Mouse (Mus musculus): Measurements from ENCODE around the gene Dhrs4.

Gene Dhrs4

DNA sequence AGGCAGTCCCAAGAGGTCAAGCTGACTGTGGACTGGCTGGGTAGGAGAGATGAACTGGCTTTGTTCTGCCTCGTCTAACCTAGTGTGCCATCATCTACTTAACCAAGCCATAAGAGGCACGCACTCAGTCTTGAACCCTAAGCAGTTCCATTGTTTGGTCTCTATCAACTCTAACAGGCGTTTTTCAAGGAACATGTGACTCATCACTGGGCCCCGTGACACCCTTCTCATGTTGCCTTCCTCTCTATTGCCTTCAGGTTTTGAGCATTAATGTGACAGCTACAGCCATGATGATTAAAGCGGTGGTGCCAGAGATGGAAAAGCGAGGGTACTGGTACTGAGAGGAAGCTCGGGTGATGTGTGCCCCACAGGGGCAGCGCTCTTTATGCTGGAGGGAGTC is 8.3 kb downstream of the Dhrs4 start:
- DNase-seq (ENCODE audit: low read depth, low spot score) = no peak

DNA sequence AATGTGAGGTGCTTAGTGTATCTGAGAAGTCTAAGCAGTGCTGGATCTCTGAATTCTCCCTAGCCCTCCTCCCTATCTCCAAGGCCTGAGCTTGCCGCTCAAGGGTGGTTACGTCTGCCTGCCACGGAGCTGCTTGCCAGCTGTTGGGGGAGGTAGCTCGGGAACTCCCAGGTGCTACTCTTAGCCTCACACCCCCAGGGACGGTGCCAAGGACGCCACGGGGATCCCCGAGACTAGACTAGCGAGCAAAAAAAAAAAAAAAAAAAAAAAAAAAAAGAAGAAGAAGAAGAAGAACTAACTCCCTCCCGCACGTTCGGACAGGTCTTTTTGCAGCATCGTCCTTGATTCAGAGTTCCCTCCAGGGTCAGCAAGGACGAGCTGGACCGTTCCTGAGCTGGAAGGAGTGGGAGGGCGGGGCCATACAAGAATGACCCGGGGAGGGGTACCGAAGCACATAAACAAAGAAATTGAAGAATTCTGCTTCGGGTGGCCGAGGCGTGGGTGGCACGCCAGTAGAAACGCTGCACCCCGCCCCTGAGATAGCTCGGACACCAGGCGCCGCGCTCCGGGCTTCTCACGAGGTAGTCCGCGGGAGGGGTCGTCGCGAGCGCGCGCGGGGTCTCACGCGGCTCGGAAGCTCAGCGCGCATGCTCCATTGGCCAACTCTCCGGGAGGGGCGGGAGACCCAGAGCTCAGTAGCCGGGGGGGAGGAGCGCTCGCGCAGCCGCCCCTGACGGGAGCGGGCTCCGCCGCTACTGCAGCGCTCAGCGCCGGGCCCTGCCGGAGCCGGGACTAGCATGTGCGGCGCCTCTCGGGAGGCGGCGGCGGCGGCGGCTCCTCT is 12.0 kb downstream of the Dhrs4 start, which contains the start of gene Carmil3:
Carmil3 (plus strand) TSS at position 291 of the 841 bp plus-strand sequence.
- no peak for DNase-seq (ENCODE audit: low read depth, low spot score)

DNA sequence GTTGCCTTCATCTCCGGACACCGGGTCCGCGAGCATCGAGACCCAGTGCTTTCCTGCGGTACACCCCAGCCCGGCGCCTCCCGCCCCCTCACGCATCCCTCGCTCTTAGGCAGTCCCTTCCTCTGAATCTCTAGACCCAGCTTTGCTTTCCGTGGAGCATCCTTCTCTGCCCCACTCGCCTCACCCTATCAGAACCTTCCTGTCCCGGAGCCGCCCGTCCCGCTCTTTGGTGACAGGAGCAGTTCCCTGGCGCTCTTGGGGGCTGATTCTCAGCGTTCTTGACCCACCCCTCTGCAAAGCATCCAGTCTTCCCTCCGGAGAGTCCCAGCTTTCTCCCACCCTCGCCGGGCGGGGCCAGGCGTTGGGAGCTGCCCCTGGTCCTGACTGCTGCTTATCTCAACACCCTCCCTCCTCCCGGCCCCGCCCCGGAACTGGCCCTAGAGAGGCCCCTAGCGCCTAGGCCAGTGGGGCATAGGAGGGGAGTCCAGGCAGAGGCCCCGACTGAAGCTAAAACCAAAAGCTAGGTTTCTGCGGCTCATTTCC is 12.8 kb downstream of the Dhrs4 start:
- DNase-seq (ENCODE audit: low read depth, low spot score) = no peak

DNA sequence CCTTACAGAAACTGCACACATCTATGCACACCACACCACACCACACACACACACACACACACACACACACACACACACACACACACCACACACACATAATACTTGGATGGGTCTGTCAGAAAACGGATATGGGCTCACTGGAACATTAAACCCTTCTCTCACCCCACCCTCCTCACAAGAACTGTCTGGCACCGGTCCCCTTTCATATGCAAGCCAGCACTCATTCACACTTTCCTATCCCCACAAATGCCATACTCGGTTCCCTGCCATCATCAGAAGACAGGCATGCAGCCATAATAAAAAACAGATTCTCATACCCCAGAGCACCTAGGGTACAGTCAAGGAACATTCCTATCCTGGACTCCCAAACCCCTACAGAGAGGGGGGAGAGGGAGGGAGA is 13.5 kb downstream of the Dhrs4 start:
- DNase-seq (ENCODE audit: low read depth, low spot score) = no peak

DNA sequence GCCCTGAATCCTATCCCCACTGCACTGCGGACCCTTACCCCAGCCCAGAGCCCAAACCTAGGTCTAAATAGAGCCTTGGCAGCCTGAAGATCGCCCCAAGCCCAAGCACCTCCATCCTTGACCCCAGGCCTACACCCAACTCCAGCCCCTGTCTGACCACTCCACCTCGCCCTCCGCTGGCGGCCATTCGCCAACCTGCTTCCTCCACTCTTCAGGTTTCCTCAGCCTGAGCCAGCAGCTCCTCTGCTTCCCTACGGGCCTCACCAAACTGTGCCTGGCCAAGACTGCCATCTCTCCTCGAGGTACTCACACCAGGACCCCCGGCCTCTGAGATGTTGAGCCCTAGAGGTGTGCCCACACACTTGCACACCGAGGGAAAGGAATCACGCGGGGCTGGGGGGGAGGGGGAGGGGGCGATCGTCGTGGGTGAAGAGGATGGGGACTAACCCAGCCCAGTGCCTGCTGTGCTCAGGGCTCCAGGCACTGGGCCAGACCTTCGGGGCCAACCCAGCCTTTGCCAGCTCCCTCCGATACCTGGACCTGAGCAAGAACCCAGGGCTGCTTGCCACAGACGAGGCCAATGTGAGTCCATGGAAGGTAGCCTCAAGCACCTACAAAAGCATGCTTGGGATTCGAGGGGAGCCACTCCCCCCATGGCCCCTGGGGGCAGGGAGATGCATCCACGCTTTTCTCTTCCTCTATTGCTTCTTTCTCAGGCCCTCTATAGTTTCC is 17.1 kb downstream of the Dhrs4 start:
- DNase-seq (ENCODE audit: low read depth, low spot score) = no peak

DNA sequence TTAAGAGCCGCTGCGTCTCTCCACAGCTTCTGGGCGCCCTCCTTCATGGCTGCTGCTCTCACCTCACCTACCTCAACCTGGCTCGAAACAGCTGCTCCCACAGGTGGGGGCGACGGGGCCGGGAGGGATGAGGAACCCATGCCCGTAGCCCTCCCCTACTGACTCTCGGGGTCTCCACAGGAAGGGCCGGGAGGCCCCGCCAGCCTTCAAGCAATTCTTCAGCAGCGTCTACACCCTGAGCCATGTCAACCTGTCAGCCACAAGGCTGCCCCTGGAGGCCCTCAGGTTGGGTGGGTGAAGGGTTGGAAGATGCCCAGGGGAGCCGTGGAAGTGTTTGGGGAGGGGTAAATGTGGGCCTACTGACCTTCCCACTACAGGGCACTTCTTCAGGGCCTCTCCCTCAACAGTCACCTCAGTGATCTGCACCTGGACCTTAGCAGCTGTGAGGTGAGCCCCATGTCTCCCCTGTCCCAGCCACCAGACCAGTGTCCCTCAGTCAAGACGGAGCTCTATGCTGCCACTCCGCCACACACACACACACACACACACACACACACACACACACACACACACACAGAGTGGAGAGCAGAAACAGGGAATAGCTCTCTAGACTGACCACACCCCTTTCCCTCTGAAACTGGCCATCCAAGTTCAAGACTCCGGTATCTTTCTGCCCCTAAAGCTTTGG is 18.3 kb downstream of the Dhrs4 start:
- no peak for DNase-seq (ENCODE audit: low read depth, low spot score)

DNA sequence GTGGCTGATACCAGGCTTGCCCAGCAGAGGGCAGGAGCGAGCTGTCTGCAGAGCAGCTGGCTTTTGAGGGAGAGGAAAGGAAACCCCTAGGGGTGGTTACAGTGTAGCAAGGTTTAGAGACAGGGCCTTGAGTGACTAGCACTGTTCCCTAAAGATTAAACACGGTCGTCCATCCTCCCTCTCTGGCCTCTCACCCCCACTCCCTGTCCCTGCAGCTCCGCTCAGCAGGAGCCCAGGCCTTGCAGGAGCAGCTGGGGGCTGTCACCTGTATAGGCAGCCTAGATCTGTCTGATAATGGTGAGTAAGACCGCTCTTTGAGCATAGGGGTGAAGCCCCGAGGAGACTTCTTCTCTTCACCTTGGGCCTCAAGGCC is 18.9 kb downstream of the Dhrs4 start:
- DNase-seq (ENCODE audit: low read depth, low spot score) = peak; percentile 82

DNA sequence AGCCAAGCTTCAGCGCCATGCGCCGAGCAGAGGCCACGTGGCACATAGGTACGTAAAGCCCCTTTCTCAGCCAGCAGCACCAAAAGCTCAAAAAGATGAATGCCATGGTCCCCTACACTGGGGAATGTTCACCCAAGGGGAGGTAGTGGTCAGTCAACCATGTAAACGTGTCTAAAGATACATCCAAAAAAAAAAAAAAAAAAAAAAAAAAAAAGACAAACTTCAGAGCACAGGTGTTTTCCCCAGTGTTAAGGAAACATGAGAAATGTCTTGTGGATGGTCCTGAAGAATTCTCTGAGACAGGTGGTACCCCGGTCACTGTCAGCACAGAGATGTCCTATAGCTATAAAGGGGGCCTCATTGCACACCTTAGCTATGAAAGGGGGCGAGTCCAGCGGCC is 27.1 kb downstream of the Dhrs4 start:
- no peak for DNase-seq (ENCODE audit: low read depth, low spot score)

DNA sequence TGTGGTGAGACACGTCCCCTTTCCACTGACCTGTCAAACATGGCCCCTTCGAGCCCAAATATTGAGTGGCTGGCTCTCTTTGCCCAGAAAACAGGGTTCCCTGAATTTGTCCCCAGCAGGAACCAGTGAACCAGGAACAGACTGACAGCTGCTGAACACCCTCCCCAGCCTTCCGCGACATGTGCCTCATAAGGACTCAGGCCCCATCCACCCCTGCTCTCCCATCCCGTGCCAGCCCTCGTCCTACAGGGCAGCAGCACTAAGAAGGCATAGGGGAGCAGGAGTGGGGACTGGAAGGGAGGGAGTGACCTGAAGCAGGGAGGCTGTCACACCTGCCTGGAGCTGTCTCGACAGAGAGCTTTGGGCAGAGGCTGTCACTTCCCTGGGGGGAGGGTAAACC is 29.2 kb downstream of the Dhrs4 start:
- DNase-seq (ENCODE audit: low read depth, low spot score) = no peak

DNA sequence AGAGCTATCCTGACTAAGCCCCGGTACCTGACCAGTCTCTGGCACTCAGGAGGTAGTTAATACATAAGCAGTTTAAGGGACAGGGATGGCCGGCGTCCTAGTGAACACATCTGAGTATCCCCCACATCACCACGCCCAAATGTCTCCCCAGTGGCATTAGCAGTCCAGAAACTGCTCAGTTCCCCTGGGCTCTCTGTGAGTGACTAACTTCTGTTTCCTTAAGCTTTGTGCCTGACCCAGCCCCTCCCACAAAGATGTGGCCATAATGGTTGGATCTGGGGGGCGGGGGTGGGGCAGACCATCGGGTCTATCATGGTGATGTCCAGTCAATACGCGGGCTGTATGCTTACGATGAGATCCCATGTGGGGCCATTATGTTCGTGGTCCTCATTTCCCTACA is 31.0 kb downstream of the Dhrs4 start:
- no peak for DNase-seq (ENCODE audit: low read depth, low spot score)

DNA sequence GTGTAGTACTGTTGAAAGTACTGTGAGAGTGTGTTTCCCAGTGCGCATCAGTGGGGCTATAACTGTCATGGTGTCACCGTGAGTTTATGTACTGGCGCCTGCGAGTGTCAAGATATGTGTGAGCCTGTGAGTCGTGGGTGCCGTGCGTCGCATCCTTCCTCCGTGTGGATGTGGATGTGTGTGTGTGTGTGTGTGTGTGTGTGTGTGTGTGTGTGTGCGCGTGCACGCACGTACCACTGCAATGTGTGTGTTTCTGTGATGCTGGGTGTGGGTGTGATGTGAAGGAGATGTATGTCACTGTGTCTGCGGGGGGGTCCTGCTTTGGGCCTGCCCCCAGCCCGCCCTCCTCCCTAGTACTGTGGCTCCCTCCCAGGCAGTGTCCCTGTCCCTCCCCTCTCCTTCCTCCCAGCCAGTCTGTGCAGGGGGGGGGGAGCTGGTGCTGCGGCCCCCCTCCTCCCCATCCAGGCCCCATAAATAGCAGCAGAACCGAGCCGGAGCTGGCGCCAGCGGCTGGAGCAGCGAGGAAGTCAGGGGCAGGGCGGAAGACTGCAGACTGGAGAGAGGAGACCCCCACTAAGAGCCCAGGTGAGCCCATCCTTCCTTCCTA is 31.7 kb downstream of the Dhrs4 start, which contains the start of gene Cpne6:
Cpne6 (plus strand) TSS at position 321 of the 607 bp plus-strand sequence.
- DNase-seq (ENCODE audit: low read depth, low spot score) = no peak

DNA sequence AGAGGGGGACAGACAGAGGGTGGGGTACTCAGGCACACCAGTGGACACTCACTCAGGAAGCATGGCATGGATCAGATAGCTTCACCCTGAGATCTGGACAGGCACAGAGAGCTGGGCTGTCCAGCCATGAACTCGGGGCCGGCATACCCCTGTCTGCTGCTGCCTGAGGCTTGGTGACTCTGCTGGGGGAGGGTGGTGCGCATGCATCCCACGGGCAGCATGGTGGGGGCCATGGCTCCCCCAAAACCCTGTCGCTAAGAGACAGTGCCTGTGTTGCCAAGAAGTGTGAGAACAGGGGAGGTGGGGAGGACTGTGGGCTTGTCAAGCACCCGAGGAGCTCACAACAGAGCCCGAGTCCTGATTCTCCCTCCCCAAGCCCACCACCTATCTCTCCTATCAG is 32.5 kb downstream of the Dhrs4 start:
- no peak for DNase-seq (ENCODE audit: low read depth, low spot score)

DNA sequence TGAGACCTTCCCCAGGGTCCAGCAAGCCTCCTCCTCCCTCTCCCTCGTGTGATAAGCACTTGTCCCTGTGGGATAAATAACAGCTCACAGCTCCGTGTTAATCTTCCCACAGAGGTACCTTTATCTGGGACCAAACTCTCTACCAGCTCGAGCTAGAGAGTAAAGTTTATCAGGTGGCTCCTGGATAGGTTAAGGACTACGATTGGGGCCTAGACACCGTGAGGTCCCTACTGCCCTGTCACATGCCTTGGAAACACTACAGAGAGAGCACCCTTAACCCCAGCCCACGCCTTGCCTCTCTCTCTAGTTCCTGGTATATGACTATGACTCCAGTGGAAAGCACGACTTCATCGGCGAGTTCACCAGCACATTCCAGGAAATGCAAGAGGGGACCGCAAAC is 35.4 kb downstream of the Dhrs4 start:
- DNase-seq (ENCODE audit: low read depth, low spot score) = no peak

DNA sequence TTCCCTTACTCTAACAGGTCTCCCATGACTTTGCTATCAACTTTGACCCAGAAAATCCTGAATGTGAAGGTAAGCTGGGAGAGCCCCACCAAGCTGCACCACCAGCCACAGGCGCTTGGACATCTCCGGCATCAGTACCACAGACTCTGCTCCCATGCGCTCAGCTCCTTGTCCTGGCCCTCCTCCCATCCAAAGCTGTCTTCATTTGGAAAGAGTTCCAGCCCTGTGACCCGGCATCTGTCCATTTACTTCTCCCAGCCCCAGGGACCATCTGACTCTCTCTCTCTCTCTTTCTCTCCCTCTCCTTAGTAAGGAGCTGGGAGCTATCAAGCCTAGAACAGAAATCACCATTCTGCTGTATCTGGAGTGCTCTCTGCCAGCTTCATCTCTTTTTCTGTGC is 37.3 kb downstream of the Dhrs4 start:
- DNase-seq (ENCODE audit: low read depth, low spot score) = no peak

DNA sequence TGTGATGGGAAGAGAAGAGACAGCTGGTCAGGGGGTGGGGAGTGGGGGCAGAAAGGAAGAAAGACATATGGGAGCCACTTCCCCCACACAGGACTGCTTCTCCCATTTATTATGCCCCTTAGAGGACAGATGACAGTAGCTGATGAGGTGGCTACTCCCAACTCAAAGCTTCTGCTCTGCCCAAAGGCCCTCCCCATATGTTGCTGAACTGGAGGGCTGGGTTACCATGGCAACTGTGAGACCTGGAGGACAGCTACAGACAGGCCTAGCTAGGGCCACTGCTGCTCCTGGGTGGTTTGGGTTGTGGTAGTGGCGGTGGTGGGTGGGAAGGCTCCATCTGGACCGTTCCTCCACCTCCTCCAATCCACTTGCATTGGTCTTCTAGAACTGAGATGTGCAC is 40.3 kb downstream of the Dhrs4 start:
- no peak for DNase-seq (ENCODE audit: low read depth, low spot score)

DNA sequence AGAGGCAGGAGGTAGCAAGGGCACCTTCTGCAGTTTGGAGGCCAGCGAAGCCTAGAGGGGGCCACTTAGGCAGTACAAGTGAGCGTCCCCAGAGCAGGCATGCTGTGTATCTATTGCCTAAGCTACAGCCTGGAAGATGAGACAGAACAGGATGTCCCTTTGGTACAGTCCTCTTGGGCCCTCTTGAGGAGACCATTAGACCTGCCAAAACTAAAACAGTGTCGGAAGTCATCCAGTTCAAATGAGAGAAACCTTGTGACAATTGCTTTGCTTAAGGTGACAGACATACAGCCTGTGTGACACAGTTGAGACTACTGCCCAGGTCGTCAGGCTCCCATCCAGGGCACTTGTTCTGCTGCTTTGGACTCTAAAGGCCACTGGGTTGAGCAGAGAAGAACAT is 41.0 kb downstream of the Dhrs4 start:
- no peak for DNase-seq (ENCODE audit: low read depth, low spot score)

DNA sequence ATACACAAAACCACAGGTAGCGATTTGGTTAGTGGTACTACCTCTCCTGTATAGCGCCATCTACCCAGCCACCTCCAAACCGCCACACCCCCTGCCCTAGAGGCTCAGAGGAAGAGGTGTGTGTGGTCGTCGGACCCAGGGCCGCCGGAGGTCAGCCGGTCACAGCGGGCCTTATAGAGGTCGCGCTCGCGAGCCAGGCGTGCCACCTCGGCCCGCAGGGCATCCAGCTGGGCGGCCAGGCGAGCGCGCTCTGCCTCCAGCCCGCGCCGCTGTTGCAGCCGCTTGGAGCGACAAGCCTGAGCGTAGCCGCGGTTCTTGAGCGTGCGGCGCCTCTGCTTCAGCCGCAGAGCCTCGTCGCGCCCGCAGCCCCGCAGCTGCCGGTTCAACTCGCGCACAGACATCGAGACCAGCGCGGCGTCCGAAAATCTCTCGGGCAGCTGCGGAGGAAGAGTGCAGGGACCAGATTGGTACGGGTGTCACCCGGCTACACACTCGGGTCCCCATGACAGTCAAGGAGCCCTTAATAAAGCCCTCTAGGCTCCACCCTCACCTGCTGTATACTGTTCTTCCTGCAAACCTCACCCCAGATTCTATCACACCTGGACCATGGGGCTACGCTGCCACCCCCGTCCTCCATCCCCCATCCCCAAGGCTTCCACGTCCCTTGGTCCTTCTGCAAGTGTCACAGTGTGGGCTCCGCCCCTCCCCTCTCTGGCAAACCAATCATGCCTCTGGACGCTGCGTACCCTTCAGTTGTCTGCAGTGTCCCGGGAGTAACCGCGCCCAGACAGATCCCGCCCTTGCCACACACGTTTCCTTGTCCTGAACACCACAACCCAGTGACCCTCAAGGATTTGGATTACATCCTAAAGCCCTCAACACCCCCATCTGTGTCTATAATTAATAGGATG is 42.1 kb downstream of the Dhrs4 start:
- no peak for DNase-seq (ENCODE audit: low read depth, low spot score)

DNA sequence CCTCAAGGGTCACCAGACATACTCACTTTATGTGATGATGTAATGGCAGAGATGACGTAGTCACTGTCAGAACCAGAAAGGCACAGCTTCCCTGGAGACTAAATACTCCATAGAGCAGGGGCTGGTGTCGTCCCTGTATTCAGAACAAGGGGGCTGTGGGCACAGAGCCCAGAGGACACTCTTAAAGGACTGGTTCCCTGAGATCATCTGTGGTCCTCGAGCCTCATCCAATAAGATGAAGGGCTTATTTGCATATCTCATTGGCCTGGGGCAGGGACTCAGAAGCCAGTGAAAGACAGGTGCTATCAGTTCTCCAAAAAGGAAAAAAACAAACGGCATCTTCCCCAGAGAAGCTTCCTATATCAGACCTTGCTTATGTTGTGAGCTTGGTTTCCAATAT is 45.5 kb downstream of the Dhrs4 start:
- DNase-seq (ENCODE audit: low read depth, low spot score) = no peak

DNA sequence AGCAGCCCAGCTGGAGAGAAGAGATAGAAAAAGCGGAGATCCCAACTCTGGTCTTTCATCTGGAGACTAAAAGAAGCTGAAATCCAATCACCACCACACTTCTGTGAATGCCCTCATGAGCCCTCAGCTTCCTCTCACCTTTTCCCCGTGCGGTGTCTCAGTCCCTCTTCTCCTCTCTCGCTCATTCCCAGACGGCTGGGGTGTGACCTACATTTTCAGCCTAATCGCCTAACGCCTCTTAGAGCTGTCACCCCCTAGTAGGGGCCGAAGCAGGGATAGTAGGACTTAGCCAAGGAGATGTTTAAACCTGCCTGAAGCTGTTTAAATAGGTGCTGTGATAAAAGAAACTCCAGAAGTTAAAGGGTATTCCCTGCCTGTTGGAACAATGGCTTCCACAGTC is 46.2 kb downstream of the Dhrs4 start, which contains the start of gene Nrl:
Nrl (minus strand) TSS at position 197 of the 400 bp plus-strand sequence.
- no peak for DNase-seq (ENCODE audit: low read depth, low spot score)

DNA sequence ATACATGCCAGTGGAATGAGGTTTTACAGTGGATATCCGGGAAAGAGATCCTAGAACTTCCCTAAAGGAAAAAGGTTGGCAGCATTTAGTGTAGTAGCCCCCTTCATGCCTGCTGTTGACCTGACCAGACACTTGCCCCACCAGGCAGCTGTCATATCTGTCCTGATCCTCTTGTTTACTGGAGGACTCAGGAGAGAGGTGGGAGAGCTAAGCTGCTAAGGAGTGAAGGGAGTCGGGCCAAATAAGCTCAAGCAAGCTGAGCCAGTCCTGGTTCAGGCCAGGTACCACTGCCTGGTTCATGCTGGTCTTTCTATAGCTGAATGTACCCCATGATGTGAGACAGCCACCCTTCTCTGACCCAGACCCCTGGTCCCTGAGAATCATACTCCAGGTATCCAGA is 48.1 kb downstream of the Dhrs4 start:
- DNase-seq (ENCODE audit: low read depth, low spot score) = no peak

DNA sequence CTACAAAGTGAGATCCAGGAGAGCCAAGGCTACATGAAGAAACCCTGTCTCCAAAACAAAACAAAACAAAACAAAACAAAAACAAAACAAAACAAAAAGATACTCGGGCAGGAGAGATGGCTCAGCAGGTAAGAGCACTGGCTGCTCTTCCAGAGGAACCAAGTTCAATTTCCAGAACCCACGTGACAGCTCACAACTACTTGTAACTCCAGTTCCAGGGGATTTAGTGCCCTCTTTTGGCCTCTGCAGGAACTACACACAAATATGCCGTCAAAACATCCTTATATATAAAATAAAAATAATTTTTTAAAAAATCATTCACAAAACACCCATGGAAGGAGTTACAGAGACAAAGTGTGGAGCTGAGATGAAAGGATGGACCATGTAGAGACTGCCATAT is 49.4 kb downstream of the Dhrs4 start:
- no peak for DNase-seq (ENCODE audit: low read depth, low spot score)

All from WW6 (cell line).